Mouse (Mus musculus): ENCODE data around the gene Ulk4.

Ulk4 gene

GRCm38 (mm10) chr9:121192601-121193370, 84.2 kb downstream of the Ulk4 start:
- DNase-seq (ENCODE audit: low read depth, low spot score): no peak

- DNase-seq (ENCODE audit: low read depth, low spot score): no peak
Observed at GRCm38 (mm10) chr9:121187811-121188210, 89.2 kb downstream of the Ulk4 start.

GRCm38 (mm10) chr9:121185796-121186195, 91.2 kb downstream of the Ulk4 start:
- DNase-seq (ENCODE audit: low read depth, low spot score): no peak

- no peak for DNase-seq (ENCODE audit: low read depth, low spot score)
Observed at GRCm38 (mm10) chr9:121176350-121176749, 100.6 kb downstream of the Ulk4 start.

- DNase-seq (ENCODE audit: low read depth, low spot score): no peak
Observed at GRCm38 (mm10) chr9:121175201-121175600, 101.8 kb downstream of the Ulk4 start.

GRCm38 (mm10) chr9:121172123-121172522, 104.9 kb downstream of the Ulk4 start:
- no peak for DNase-seq (ENCODE audit: low read depth, low spot score)

- DNase-seq (ENCODE audit: low read depth, low spot score): no peak
Observed at GRCm38 (mm10) chr9:121171609-121172008, 105.4 kb downstream of the Ulk4 start.

GRCm38 (mm10) chr9:121164607-121165006, 112.4 kb downstream of the Ulk4 start:
- no peak for DNase-seq (ENCODE audit: low read depth, low spot score)

GRCm38 (mm10) chr9:121162789-121163188, 114.2 kb downstream of the Ulk4 start:
- DNase-seq (ENCODE audit: low read depth, low spot score): no peak

- no peak for DNase-seq (ENCODE audit: low read depth, low spot score)
Observed at GRCm38 (mm10) chr9:121161818-121162565, 115.0 kb downstream of the Ulk4 start.

- no peak for DNase-seq (ENCODE audit: low read depth, low spot score)
Observed at GRCm38 (mm10) chr9:121156253-121156831, 120.7 kb downstream of the Ulk4 start.

GRCm38 (mm10) chr9:121153276-121153675, 123.7 kb downstream of the Ulk4 start:
- DNase-seq (ENCODE audit: low read depth, low spot score): no peak

- DNase-seq (ENCODE audit: low read depth, low spot score): no peak
Observed at GRCm38 (mm10) chr9:121148602-121149001, 128.4 kb downstream of the Ulk4 start.

- no peak for DNase-seq (ENCODE audit: low read depth, low spot score)
Observed at GRCm38 (mm10) chr9:121143208-121143607, 133.8 kb downstream of the Ulk4 start.

GRCm38 (mm10) chr9:121132549-121132948, 144.4 kb downstream of the Ulk4 start:
- no peak for DNase-seq (ENCODE audit: low read depth, low spot score)

- DNase-seq (ENCODE audit: low read depth, low spot score): no peak
Observed at GRCm38 (mm10) chr9:121129533-121129932, 147.5 kb downstream of the Ulk4 start.

GRCm38 (mm10) chr9:121128934-121129333, 148.1 kb downstream of the Ulk4 start:
- no peak for DNase-seq (ENCODE audit: low read depth, low spot score)

GRCm38 (mm10) chr9:121127025-121127424, 150.0 kb downstream of the Ulk4 start:
- no peak for DNase-seq (ENCODE audit: low read depth, low spot score)

- no peak for DNase-seq (ENCODE audit: low read depth, low spot score)
Observed at GRCm38 (mm10) chr9:121124705-121125104, 152.3 kb downstream of the Ulk4 start.

GRCm38 (mm10) chr9:121122039-121122438, 155.0 kb downstream of the Ulk4 start:
- DNase-seq (ENCODE audit: low read depth, low spot score): no peak

GRCm38 (mm10) chr9:121117936-121118335, 159.1 kb downstream of the Ulk4 start:
- no peak for DNase-seq (ENCODE audit: low read depth, low spot score)

- DNase-seq (ENCODE audit: low read depth, low spot score): no peak
Observed at GRCm38 (mm10) chr9:121112131-121112530, 164.9 kb downstream of the Ulk4 start.

GRCm38 (mm10) chr9:121108110-121108509, 168.9 kb downstream of the Ulk4 start:
- peak; percentile 58 for DNase-seq (ENCODE audit: low read depth, low spot score)
